Mouse (Mus musculus) CH12.LX (cell line): Measurements from ENCODE around the gene Ush2a. TPM values are rescaled to one million over a fixed set of nuclear protein-coding genes. Genes with fewer than 3 reads are reported as not detected.

Experiments used
- DNase-seq: peaks from one replicate; pipeline ENCODE4 v3.0.0-alpha.2; 2013; ENCODE audit errors: extremely low read depth
- H3K27ac ChIP-seq: 2 replicates; pipeline ENCODE4 v1.5.1; 2012; ENCODE audit warnings: low read depth, mild to moderate bottlenecking, control low read depth, moderate library complexity; ENCODE audit not compliant: insufficient read depth
- H3K27me3 ChIP-seq: replicated peaks from 2 replicates; pipeline ENCODE3; 2012; ENCODE audit warnings: inconsistent platforms
- H3K36me3 ChIP-seq, 2 experiments: replicated peaks in 1 of 2; 2 replicates each; pipeline versions ENCODE3 to v1.6.1; 2012; ENCODE audit warnings: inconsistent platforms in 1 of 2, low read length in 1 of 2, mild to moderate bottlenecking in 1 of 2, mixed read lengths in 1 of 2, moderate library complexity in 1 of 2; ENCODE audit not compliant: control insufficient read depth in 1 of 2, insufficient read depth in 1 of 2
- H3K4me1 ChIP-seq, 2 experiments: 2 replicates each; pipeline ENCODE4 v1.6.1; 2012; ENCODE audit warnings: inconsistent platforms in 1 of 2, moderate library complexity in 1 of 2; ENCODE audit not compliant: insufficient read depth in 2 of 2, control insufficient read depth in 1 of 2
- H3K4me2 ChIP-seq: 2 replicates; pipeline ENCODE4 v1.6.1; 2012; ENCODE audit warnings: low read depth, mild to moderate bottlenecking, control low read depth; ENCODE audit not compliant: poor library complexity, insufficient read depth, severe bottlenecking
- H3K4me3 ChIP-seq, 3 experiments: fragments of 150-350 bp in 1 of 3; sonication (generic) in 1 of 3; replicated peaks in 1 of 3; 2 replicates each; pipeline versions ENCODE3 to v1.5.1; 2011 to 2012; ENCODE audit warnings: low read depth in 2 of 3, low read length in 2 of 3, mild to moderate bottlenecking in 2 of 3, moderate library complexity in 2 of 3, control low read depth in 1 of 3, improper control_type of control experiment in 1 of 3, inconsistent platforms in 1 of 3, mixed read lengths in 1 of 3; ENCODE audit not compliant: poor library complexity in 1 of 3
- H3K79me2 ChIP-seq: replicated peaks from 2 replicates; pipeline ENCODE4 v1.6.1; 2012; ENCODE audit warnings: mild to moderate bottlenecking, moderate library complexity; ENCODE audit not compliant: control insufficient read depth, poor library complexity, insufficient read depth, severe bottlenecking; ENCODE audit errors: extremely low read depth
- H3K9ac ChIP-seq: 2 replicates; pipeline ENCODE4 v1.6.1; 2012; ENCODE audit warnings: low read depth, mild to moderate bottlenecking, control low read depth, moderate library complexity; ENCODE audit not compliant: insufficient read depth
- H3K9me3 ChIP-seq: replicated peaks from 2 replicates; pipeline ENCODE3; 2012; ENCODE audit warnings: low read length, inconsistent platforms, mixed read lengths
- CHD1 ChIP-seq: IDR thresholded peaks from 2 replicates; pipeline ENCODE4 v1.6.1; 2012; ENCODE audit warnings: low read depth, low read length, improper control_type of control experiment, inconsistent platforms
- CHD2 ChIP-seq: IDR thresholded peaks from 2 replicates; pipeline ENCODE4 v1.6.1; 2011; ENCODE audit warnings: low read length, improper control_type of control experiment
- ELF1 ChIP-seq: IDR thresholded peaks from 2 replicates; pipeline ENCODE4 v1.6.1; 2014; ENCODE audit warnings: low read depth, mild to moderate bottlenecking, inconsistent platforms, low read length, improper control_type of control experiment
- EP300 ChIP-seq: IDR thresholded peaks from 2 replicates; pipeline ENCODE4 v1.6.1; 2011; ENCODE audit warnings: low read length, improper control_type of control experiment
- ETS1 ChIP-seq: conservative IDR thresholded peaks from 2 replicates; pipeline ENCODE4 v1.6.1; 2012; ENCODE audit warnings: low read depth, mild to moderate bottlenecking, inconsistent platforms, low read length, improper control_type of control experiment, moderate library complexity
- GABPA ChIP-seq: IDR thresholded peaks from 2 replicates; pipeline ENCODE4 v1.6.1; 2012; ENCODE audit warnings: low read depth, low read length, improper control_type of control experiment, inconsistent platforms; ENCODE audit not compliant: insufficient replicate concordance
- HCFC1 ChIP-seq: IDR thresholded peaks from 2 replicates; pipeline ENCODE4 v1.6.1; 2012; ENCODE audit warnings: low read depth, mild to moderate bottlenecking, inconsistent platforms, low read length, improper control_type of control experiment
- IRF4 ChIP-seq: IDR thresholded peaks from 2 replicates; pipeline ENCODE4 v1.6.1; 2014; ENCODE audit warnings: low read depth, mild to moderate bottlenecking, inconsistent platforms, low read length, improper control_type of control experiment
- JUN ChIP-seq: IDR thresholded peaks from 2 replicates; pipeline ENCODE4 v1.6.1; 2011; ENCODE audit warnings: low read depth, mild to moderate bottlenecking, low read length, improper control_type of control experiment, moderate library complexity; ENCODE audit not compliant: insufficient read depth
- KAT2A ChIP-seq: IDR thresholded peaks from 2 replicates; pipeline ENCODE4 v1.6.1; 2012; ENCODE audit warnings: low read length, improper control_type of control experiment, inconsistent platforms; ENCODE audit not compliant: insufficient replicate concordance
- MAFK ChIP-seq: IDR thresholded peaks from 2 replicates; pipeline ENCODE4 v1.6.1; 2011; ENCODE audit warnings: low read length, improper control_type of control experiment; ENCODE audit not compliant: insufficient replicate concordance
- POLR2A ChIP-seq: IDR thresholded peaks from 2 replicates; pipeline ENCODE4 v1.6.1; 2011; ENCODE audit warnings: low read depth, mild to moderate bottlenecking, improper control_type of control experiment, low read length
- POLR2AphosphoS2 ChIP-seq: IDR thresholded peaks from 2 replicates; pipeline ENCODE4 v1.6.1; 2011; ENCODE audit warnings: low read depth, low read length, improper control_type of control experiment
- RAD21 ChIP-seq: IDR thresholded peaks from 2 replicates; pipeline ENCODE4 v1.6.1; 2011; ENCODE audit warnings: low read depth, mild to moderate bottlenecking, low read length, improper control_type of control experiment, moderate library complexity
- RCOR1 ChIP-seq: conservative IDR thresholded peaks from 2 replicates; pipeline ENCODE4 v1.6.1; 2012; ENCODE audit warnings: low read depth, mild to moderate bottlenecking, inconsistent platforms, low read length, improper control_type of control experiment
- SIN3A ChIP-seq: IDR thresholded peaks from 2 replicates; pipeline ENCODE4 v1.6.1; 2012; ENCODE audit warnings: low read length, improper control_type of control experiment, inconsistent platforms
- SMC3 ChIP-seq: IDR thresholded peaks from 2 replicates; pipeline ENCODE4 v1.6.1; 2011; ENCODE audit warnings: low read depth, low read length, improper control_type of control experiment
- TBP ChIP-seq: conservative IDR thresholded peaks from 2 replicates; pipeline ENCODE4 v1.6.1; 2011; ENCODE audit warnings: low read depth, low read length, improper control_type of control experiment
- TCF12 ChIP-seq: IDR thresholded peaks from 2 replicates; pipeline ENCODE4 v1.6.1; 2014; ENCODE audit warnings: low read depth, mild to moderate bottlenecking, inconsistent platforms, low read length, improper control_type of control experiment
- ZC3H11A ChIP-seq: IDR thresholded peaks from 2 replicates; pipeline ENCODE4 v1.6.1; 2012; ENCODE audit warnings: low read depth, mild to moderate bottlenecking, inconsistent platforms, low read length, improper control_type of control experiment
- ZKSCAN1 ChIP-seq: IDR thresholded peaks from 2 replicates; pipeline ENCODE4 v1.6.1; 2012; ENCODE audit warnings: low read depth, inconsistent platforms, low read length, improper control_type of control experiment, borderline replicate concordance
- ZMIZ1 ChIP-seq: IDR thresholded peaks from 2 replicates; pipeline ENCODE4 v1.6.1; 2012; ENCODE audit warnings: low read depth, mild to moderate bottlenecking, inconsistent platforms, low read length, improper control_type of control experiment
- ZNF384 ChIP-seq: IDR thresholded peaks from 2 replicates; pipeline ENCODE4 v1.6.1; 2012; ENCODE audit warnings: low read depth, low read length, improper control_type of control experiment, inconsistent platforms
- dilution Hi-C: fragments of 300-500 bp; cut with MboI; formaldehyde crosslinking; loops from 2 replicates; pipeline ENCODE4 v1.14.3; 2020; ENCODE audit warnings: low sequenced_read_pairs; ENCODE audit not compliant: extremely low pct_unique_long_range_greater_than_20kb, extremely low pct_ligation_motif_present
- in situ Hi-C: fragments of 300-500 bp; cut with MboI; formaldehyde crosslinking; loops from 3 replicates; pipeline ENCODE4 v1.14.3; 2019; ENCODE audit warnings: low sequenced_read_pairs, low pct_ligation_motif_present, low pct_unique_long_range_greater_than_20kb, mixed read lengths
- polyA plus RNA-seq: library from polyadenylated mRNA; unstranded; fragments of >175 nt; gene quantifications from 2 replicates; pipeline ENCODE4 v1.2.1, GENCODE M21; 2012; ENCODE audit warnings: low read depth; ENCODE audit not compliant: insufficient read length
- total RNA-seq, 2 experiments: library from RNA; depleted of rRNA; stranded (reverse); fragments of 300-350 nt in 1 of 2; fragments of >200 nt in 1 of 2; gene quantifications; 2 replicates each; pipeline ENCODE4 v1.2.3; 2012 to 2014

Ush2a gene
- total and polyA plus RNA-seq, 3 experiments, result not detected

DNA sequence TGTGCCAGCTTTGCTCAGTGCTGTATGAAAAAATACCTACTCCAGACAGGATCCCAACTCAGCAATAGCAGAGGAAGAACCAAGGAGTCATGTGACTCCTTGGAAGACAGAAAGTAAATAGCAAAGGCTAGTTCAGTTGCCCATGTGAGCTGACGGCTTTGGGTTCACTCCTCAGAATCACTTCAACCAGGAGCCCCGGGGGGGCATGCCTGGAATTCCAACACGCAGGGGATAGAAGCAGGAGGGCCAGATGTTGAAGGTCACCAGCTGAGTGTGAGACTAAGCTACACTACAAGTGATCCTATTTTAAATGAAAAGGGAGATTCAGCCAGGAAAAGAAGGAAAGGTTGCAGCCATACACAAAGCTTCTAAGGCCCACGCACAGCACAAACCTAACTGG lies 319.3 kb downstream of the Ush2a start:
- no peak overlapping the region for H3K27ac ChIP-seq
- H3K9ac ChIP-seq, result no peak overlapping the region
- H3K4me3 ChIP-seq, result no peak overlapping the region
- H3K9me3 ChIP-seq, result peaks cover 61% of the 10 kb centered on the region
- TF ChIP-seq TBP (no peak), SMC3 (no peak), ETS1 (no peak), MAFK (no peak), RCOR1 (no peak), HCFC1 (no peak), IRF4 (no peak), ZC3H11A (no peak), RAD21 (no peak), ELF1 (no peak), GABPA (no peak), EP300 (no peak), POLR2A (no peak), ZKSCAN1 (no peak), TCF12 (no peak)
- TF ChIP-seq, all 38 proteins: peak for 0
- no peak for DNase-seq
- no peak overlapping the region for H3K4me2 ChIP-seq
- H3K79me2 ChIP-seq, result no peaks in the 10 kb centered on the region
- no peaks in the 10 kb centered on the region for H3K36me3 ChIP-seq
- in situ Hi-C loops, result no loop called here
- dilution Hi-C loops, result no loop called here
- H3K4me1 ChIP-seq, result no peaks in the 10 kb centered on the region
- no peaks in the 10 kb centered on the region for H3K27me3 ChIP-seq

DNA sequence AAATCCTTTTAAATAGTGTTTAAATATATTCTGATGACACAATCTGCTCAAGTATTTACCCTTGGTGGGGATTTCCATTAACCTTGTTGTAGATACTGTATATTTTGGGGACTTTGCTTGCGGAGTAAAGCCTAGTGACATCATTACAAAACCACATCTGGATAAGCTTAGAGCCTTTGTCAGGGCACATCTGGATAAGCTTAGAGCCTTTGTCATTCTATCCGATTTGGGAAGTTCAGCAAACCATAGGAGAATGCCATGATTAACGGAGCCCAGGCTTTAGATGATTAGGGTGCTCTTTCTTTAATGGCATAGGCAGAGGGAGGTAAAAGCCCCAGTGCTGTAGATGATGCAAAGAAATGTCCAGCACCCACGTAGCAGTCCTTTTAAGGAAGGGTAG lies 333.4 kb downstream of the Ush2a start:
- DNase-seq, result no peak
- Histone ChIP-seq H3K36me3 (no peaks in the 10 kb centered on the region), H3K79me2 (no peaks in the 10 kb centered on the region), H3K4me1 (no peaks in the 10 kb centered on the region), H3K27ac (no peak overlapping the region), H3K4me3 (no peak overlapping the region), H3K27me3 (no peaks in the 10 kb centered on the region), H3K9me3 (peaks cover 51% of the 10 kb centered on the region), H3K4me2 (no peak overlapping the region), H3K9ac (no peak overlapping the region)
- in situ Hi-C loops, result no loop called here
- dilution Hi-C loops, result no loop called here
- TF ChIP-seq CHD1 (no peak), POLR2AphosphoS2 (no peak), JUN (no peak), KAT2A (no peak), SIN3A (no peak), ZMIZ1 (no peak), CHD2 (no peak), ZNF384 (no peak)
